Mouse (Mus musculus): ENCODE measurements at regions not wholly inside any gene's neighbourhood (a gene's known extent, or its start where the extent isn't known, plus 50 kb on each side); places are given as distances from the start of the nearest gene placed in this dataset.

- TF ChIP-seq CTCF (conservative IDR thresholded peaks at IDR 0.05; ENCODE audit: insufficient read depth, insufficient read length, low read depth, low read length) (no peak), POLR2A (IDR thresholded peaks at IDR 0.05; ENCODE audit: low read depth, low read length) (no peak)
Measured at GRCm38 (mm10) chr16:76481966-76482365, 108.3 kb upstream of the Nrip1 start.

Measured in kidney, adult 2 months (tissue).